Mouse (Mus musculus) spleen, postnatal 14 days (tissue): ENCODE data around the gene Lenep.

Source experiments
- DNase-seq, 2 experiments: peaks; one replicate each; pipeline ENCODE4 v3.0.0; 2021 to 2022; ENCODE audit warnings: low spot score in 2 of 2

Lenep gene

DNA sequence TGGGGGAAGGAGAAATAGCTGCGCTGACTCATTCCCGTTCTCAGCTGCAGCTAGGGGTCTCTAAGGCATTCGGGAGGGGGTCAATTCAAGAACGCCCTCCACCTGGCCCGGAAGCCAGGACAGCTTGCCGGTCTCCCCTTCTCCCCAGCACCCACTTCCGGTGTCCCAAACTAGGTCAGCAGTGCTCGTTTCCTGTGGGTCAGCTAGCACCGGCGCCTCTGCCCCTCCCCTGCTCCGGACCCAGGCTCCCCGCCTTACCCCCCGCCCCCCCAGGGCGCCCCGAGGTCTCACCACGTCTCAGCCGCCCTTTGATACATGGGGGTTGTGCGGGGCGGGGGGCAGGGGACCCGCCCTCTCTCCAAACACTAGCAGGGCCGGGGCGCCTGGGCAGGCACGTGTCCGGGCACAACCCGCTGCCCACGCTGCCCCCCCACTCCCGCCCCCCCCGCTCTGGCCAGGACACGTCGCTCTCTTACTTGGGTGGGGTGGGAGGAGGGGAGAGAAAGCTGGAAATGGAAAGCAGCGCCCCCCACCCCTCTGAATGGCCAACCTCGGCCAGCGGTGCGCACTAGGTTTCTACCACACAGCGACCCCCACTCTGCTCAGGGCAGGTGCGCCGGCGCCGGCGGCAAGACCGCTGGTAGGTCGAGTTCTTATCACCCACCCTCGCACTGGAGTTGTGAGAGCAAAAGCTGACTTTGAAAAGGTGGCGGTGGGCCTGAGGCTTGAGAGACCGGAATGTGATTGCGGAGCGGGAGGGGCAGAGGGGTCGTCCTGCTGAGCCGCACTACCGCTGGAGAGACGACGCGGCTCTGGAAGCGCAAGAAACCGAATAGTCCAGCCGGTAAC, 10.7 kb downstream of the Lenep start:
- DNase-seq: no peak

GRCm38 (mm10) chr3:89390699-89391662, 11.6 kb downstream of the Lenep start:
- no peak for DNase-seq

GRCm38 (mm10) chr3:89390111-89390515, 12.5 kb downstream of the Lenep start:
- no peak for DNase-seq

DNA sequence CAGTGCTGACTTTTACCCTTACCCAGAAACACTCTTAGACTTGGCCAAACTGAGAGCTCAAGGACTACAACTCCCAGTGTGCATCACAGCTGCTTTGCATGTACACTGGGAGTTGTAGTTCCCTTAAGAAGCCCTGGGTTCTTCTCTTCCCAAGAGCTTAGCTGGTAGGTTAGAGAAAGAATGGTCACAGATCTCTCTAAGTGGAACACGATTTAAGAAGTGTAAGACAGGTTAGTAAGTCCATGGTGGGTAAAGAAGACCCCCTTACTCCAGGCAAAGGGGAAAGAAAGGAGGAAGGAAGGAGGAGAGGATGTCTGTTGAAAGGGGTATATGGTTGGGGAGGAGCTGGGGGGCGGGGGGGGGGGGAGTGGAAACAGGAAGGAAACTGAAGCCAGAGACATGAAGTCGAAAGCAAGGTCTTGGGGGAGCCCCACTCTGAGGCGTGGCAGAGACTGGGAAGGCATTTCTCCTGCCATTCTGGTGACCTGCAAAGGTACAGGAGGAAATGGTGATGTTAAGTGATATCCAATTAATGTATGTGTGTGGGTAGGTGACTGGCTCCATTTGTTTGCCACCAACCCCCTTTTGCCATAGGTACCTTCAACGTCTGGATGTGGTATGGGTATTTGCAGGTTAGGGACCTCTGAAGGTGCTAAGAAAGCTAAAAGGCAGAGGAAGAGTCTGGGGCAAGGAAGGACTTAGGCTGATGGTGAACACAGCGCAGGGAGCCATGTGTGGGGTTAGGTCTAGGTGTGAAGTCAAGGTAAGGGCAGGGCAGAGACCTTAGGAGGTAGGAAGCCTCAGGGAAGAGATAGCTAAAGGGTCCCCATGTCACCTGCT, 13.5 kb downstream of the Lenep start:
- no peak for DNase-seq

DNA sequence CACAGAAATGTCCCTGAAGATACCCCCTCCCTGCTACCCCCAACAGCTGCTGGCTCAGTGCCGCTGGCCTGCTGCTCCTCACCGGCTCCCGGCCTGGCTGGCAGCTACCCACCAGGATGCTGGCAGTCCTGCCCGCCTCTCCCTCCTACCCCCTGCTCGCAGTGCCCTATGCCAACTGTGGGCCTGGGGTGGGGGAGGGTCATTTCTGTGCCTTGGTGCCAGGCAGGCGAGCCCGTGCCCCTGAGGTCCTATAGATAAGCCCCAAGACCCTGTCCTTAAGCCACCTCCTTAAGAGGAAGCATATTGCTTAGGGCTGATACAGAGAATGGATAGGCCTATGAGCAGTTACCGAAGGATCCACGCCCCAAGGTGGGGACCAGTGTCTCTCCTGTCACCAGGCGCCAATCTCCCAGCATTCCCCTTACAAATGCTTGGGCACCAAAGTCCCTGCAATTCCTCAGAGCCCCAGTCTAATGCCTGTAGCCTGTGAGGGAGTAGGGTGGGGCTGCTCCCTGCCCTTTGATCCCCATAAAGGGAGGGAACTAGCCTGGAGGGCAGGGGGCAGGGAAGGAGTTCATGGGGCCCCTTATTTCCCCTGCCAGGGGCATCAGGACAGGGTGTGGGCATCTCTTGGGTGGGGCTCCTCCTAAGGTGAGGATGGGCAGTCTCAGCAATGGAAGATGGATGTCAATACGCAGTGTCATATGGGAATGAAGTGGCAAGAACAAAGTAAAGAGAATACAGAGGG, 14.3 kb downstream of the Lenep start:
- DNase-seq: no peak

- no peak for DNase-seq
These were observed 15.0 kb downstream of the Lenep start for GRCm38 (mm10) chr3:89387632-89388031.

GRCm38 (mm10) chr3:89386438-89387420, 15.9 kb downstream of the Lenep start:
- no peak for DNase-seq

DNA sequence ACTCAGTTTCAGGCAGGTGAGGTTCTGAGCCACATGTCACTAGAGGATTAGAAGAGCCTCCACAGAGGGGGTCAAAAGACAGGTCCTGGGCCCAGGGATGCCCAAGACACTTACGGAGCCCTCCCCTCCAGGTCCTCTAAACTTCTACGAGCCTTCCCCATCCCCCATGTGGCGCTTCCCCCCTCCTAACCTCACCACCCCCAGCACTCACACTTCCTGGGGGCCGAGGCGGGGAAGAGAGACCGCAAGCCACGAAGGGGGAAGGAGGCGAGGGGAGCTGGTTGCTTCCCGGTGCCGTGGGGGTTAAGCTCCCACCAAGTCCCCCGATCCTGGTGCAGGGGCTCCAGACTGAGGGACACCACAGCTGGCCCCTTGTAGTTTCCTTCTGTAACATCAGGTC, 17.1 kb downstream of the Lenep start:
- no peak for DNase-seq

DNA sequence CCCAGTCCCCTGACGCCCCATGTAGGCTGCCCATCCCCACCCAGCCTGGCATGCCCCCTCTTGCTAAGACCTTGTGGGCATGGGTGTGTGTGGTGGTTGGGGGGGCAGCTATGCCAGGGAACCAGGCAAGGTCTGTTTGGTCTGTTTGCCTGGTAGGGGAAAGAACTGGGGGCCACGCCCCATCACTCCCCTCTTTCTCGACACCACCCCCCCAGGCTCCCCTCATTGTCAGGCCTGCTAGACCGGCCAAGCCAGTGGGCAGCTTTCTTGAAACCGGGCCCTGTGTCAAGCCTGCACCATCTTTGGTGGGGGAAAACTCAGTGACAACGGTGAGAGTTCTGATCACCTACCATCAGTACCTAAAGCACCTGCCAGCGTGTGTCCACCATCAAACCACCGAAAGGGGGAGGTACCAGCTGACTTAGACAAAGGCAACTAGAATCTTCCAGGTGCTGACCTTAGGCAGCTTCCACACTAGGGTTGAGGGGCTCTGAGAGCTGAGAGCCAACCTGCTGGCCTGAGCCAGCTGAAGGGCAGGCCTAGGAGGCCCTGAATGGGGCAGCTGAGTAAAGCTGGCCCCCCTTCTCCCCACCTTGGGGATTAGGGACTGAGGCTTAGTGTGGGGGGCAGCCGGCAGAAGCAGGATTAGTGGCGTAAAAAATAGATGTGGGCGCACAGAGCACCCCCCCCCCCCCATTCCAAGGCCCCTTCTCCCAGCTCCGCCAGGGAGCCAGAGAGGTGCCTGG, 18.1 kb downstream of the Lenep start:
- peak in 1 of 2 experiments; percentile 7 for DNase-seq

DNA sequence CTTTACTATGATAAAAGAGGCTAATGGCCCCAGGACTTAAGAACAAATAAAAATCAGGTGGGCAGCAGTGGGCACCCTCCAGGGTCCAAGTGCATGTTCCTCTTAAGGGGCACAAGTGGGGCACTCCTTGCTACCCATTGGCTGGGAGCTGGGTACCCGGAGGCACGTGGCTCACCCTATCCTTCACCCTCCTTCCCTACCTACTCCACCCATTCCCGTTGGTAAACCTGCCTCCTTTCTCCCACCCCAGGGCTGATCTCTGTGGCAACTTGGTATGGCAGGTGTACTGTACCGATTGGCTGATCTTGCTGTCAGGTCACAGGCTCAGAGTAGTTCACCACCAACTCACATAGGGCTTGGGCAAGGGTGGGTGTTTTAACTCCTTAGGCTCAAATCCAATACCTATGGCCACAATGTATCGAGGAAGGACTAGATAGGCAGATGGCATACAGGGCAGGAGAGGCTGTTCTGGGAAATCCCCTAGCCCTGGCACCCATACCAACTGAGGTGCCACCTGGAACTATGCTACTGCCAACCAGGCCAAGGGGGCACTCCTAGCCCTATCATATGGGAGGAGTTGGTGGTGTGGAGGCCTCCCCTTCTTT, 18.8 kb downstream of the Lenep start:
- peak in 1 of 2 experiments; percentile 6 for DNase-seq

DNA sequence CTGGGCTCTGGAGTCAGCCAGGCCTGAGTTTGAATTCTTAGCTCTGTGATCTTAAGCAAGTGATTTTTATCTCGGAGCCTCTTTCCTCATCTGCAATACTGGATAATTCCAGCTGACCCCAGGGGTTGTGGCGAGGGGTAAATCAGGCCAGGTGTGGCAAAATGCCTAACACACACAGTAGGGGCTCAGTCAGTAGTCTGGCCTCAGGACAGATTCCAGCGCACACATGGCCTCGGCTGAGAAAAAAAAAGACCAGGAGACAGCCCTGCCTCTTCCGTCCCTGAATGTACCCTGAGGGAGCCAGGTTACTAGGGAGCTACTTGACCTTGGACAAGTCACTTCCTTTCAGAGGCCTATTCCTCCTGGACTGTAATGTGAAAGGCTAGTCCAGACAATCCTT, 19.6 kb downstream of the Lenep start:
- no peak for DNase-seq

DNA sequence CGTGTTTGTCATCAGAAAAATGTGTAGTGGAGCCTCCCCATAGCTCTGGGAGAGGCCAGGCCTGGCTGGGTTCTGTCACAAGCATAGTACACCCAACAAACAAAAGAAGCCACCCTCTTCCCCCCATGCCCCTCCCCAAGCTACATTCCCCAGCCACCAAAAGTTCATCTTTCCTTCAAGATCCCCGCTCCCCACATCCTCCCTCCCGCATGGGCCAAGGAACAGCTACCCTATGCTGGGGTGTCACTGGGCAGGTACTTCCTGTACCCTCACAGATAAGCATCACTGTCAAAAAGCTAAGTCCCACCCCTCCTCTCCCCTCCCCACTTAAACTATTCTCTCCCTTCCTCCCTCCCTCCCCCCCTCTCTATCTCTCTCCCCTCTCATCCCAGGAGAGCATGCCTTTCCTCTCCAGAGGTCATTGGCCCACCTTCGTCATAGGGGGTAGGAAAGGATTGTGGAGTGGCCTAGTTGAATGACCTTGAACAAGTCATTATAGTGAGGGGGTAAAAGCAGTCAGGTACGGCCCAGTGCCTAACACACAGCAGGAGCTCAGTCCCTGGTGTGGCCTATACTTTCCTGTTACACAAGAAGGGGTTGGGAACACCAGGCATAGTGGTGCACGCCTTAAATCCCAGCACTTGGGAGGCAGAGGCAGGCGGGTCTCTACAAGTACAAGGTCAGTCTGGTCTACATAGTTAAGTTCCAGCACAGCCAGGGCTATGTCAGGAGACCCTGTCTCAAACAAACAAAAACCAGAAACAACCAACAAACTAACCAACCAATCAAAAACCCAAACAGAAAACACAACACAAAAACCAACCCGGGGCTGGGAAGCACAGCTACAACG, 20.3 kb downstream of the Lenep start:
- peak in 1 of 2 experiments; percentile 5 for DNase-seq

DNA sequence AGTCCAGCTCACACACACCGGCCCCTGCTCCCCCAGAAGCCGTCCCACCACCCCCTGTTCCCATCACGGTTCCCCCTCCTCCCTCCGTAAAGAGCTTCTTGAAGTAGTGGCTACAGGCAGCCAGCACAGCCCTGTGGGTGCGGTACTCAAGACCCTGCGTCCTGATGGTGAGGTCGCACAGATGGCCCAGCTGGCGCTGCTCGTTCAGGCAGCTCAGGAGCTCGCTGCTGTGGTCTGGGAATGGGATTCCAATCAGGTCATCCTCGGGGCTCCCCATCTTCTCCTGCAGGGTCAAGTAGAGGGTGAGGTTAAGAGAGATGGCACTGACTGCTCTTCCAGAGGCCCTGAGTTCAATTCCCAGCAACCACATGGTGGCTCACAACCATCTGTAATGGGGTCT, 21.4 kb downstream of the Lenep start:
- peak in 1 of 2 experiments; percentile 5 for DNase-seq

GRCm38 (mm10) chr3:89380711-89381110, 21.9 kb downstream of the Lenep start:
- DNase-seq: peak in 1 of 2 experiments; percentile 7

DNA sequence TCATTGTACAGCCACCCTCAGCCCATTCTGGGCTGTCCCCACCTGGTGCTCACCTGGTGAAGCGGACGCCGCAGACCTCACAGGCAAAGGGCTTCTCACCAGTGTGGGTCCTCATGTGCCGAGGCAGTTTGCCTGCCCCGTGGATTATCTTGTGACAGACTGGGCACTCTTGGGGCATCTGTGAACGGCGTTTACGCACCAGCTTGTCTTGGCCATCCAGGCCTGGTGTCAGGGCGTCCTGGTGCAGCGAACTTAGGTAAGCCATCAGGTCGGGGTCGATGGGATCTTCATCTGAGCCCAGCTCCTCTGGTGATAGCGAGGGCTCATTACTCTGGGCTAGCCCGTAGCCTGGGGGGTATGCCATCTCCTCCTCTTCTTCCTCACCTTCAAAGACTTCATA, 22.3 kb downstream of the Lenep start:
- peak in 1 of 2 experiments; percentile 6 for DNase-seq

DNA sequence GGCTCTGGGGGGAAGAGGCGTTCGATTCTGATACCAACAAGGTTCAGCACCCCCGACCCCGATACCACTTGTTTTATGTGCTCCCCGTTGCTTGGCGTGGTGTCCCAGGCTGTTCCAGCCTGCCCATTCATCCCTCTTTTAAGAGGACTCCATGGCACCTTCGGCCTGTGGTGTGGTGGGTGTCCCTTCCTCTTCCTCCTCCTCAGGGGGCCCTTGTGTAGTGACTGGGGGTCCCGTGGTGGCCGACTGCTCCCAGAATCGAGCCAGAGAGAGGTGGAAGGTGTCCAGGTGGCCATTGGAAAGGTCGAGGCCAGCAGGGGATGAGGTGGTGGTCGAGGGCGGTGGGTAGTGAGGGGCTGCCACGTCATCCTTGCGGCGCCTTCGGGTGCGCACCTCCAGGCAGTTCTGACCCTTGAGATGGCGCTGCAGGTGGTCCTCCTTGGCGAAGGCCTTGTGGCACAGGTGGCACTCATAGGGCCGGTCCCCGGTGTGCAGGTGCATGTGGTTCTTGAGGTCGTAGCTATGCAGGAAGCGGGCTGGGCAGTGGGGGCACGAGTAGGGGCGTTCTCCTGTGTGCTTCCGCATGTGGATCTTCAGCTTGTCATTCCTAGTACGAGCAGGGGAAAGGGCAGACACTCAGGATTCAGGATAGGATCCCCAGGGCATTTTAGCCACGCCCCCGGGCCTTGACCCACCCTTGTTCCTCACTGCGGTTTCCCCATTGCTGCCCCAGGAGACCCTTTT, 23.0 kb downstream of the Lenep start:
- DNase-seq: peak in 1 of 2 experiments; percentile 6
